In the genomic region with DNA sequence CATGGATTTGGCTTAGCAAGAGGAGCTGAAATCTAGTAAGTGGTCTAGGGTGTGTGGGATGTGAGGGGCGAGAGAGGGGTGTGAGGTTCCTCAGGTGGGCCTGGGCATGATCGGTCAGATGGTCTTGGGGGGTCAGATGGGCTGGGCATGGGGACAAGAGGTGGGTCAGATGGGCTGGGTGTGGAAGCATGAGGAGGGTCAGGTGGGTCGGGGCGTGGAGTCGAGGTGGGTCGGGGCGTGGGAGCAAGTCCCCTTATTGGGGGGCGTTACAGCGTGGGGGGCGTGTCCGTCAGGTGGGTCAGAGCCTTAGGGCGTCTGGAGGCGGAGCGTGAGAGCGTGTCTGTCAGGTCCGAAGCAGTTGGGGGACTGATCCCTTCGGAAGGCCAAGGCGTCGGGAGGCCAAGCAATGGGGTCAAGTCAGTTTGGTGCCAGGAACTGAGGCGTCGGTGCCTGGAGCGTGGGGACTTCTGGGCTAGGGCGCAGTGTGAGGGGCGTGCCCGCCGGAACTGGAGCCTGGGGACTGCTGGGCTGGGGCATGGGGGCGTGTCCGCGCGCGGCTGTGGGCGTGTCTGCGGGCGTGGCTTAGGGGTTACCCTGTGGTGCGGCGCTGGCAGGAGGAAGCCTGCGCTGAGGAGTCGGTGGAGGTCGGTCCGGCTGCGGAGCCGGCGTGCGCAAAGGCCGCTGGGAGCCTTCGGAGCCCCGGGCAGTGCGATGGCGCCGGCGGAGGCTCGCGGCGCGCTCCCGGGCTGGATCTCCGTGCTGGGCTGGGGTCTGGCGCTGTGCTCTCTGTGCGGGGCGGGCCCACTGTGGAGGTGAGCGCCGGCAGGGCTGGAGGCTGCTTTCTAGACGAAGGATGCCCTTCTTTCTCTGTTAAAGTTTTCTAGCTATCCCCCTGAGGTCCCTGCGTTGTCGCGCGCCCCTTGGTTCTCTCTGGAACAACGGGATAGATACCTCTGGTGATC, we compare ENCODE assay signal across 8 mouse cellular contexts. TPM values are rescaled to one million over a fixed set of nuclear protein-coding genes. Genes with fewer than 3 reads are reported as not detected.
DNase-seq lines count a peak whose midpoint lies in the region; ATAC-seq and TF ChIP-seq lines count a peak whose summit lies in the region.
"Not testable (repeated sequence)": the region's sequence is repeated elsewhere in the genome, so short reads cannot be mapped to it uniquely, and the experiment has no call there.

Gene Gm49721, plus strand, starts transcription at position 618 of the 962 bp plus-strand sequence.

- H3K4me2 ChIP-seq in forebrain, postnatal 0 days (ENCODE audit: low read depth) = peak within 1 kb of the TSS; percentile 65
- H3K4me2 ChIP-seq in liver, embryonic 16.5 days (ENCODE audit: low read depth, low read length) = peak within 1 kb of the TSS; percentile 70
- peak within 1 kb of the TSS; percentile 54 for H3K4me2 ChIP-seq in stomach, embryonic 15.5 days

- not testable (repeated sequence) for TF ChIP-seq POLR2A in ES-Bruce4 (IDR thresholded peaks at IDR 0.05; ENCODE audit: insufficient read depth, low read length)

- H3K27me3 ChIP-seq in ES-Bruce4 (ENCODE audit: control insufficient read depth, insufficient read depth, low read length, poor library complexity, severe bottlenecking); forebrain, postnatal 0 days (ENCODE audit: insufficient read depth, low read length); liver, embryonic 16.5 days (ENCODE audit: control insufficient read depth, insufficient read depth, low read depth, low read length); stomach, embryonic 15.5 days (replicated peaks): not testable (repeated sequence)

- peak; percentile 96 for ATAC-seq in forebrain, postnatal 0 days
- ATAC-seq in liver, embryonic 16.5 days (ENCODE audit: low read depth) = peak; percentile 99
- peak; percentile 98 for ATAC-seq in stomach, embryonic 15.5 days (ENCODE audit: insufficient read depth, low FRiP score, low read depth)

- H3K9ac ChIP-seq in ES-Bruce4 (ENCODE audit: low read depth, poor library complexity, severe bottlenecking) = peak within 1 kb of the TSS; percentile 85
- peak within 1 kb of the TSS; percentile 59 for H3K9ac ChIP-seq in forebrain, postnatal 0 days
- peak within 1 kb of the TSS; percentile 62; the same call in 1 of the 2 replicates for H3K9ac ChIP-seq in liver, embryonic 16.5 days (ENCODE audit: low read depth, low read length)
- H3K9ac ChIP-seq in stomach, embryonic 15.5 days = peak within 1 kb of the TSS; percentile 39; the same call in 1 of the 2 replicates

- not testable (repeated sequence) for H3K4me1 ChIP-seq in ES-Bruce4 (ENCODE audit: control insufficient read depth, insufficient read depth, low read length); forebrain, postnatal 0 days (ENCODE audit: insufficient read depth); liver, embryonic 16.5 days (ENCODE audit: control insufficient read depth, low read depth, low read length); stomach, embryonic 15.5 days

- TF ChIP-seq CTCF in ES-Bruce4 (IDR thresholded peaks at IDR 0.05; ENCODE audit: low read depth, low read length); forebrain, postnatal 0 days (IDR thresholded peaks at IDR 0.05; ENCODE audit: low read depth): not testable (repeated sequence)

- not testable (repeated sequence) for H3K36me3 ChIP-seq in ES-Bruce4 (ENCODE audit: control insufficient read depth, insufficient read depth, low read length, poor library complexity, severe bottlenecking); forebrain, postnatal 0 days (ENCODE audit: insufficient read depth); liver, embryonic 16.5 days (ENCODE audit: control insufficient read depth, insufficient read depth); stomach, embryonic 15.5 days

- not testable (repeated sequence) for H3K27ac ChIP-seq in ES-Bruce4 (ENCODE audit: insufficient read depth, low read length); forebrain, postnatal 0 days (ENCODE audit: low read depth, low read length); liver, embryonic 16.5 days (ENCODE audit: low read length); stomach, embryonic 15.5 days

- peak; percentile 66 for DNase-seq in cerebellum, adult 11-12 months
- peak; percentile 8 for DNase-seq in forebrain, postnatal 0 days
- DNase-seq in heart, postnatal 25 days (ENCODE audit: low spot score) = peak; percentile 74
- peak; percentile 75 to 88 for DNase-seq in kidney, postnatal 4 days
- peak; percentile 47 for DNase-seq in neural tube, embryonic 10.5 days (ENCODE audit: extremely low spot score, low spot score)

- H3K4me3 ChIP-seq in ES-Bruce4 (ENCODE audit: low read depth, low read length) = peak within 1 kb of the TSS; percentile 95
- peak within 1 kb of the TSS; percentile 39 for H3K4me3 ChIP-seq in forebrain, postnatal 0 days (ENCODE audit: low read depth, low read length)
- peak within 1 kb of the TSS; percentile 65 for H3K4me3 ChIP-seq in liver, embryonic 16.5 days (ENCODE audit: low read depth, low read length)
- H3K4me3 ChIP-seq in stomach, embryonic 15.5 days (replicated peaks) = peak within 1 kb of the TSS; percentile 57

- WGBS in forebrain, postnatal 0 days = 3% methylated on average over 42 of the region's 68 CpGs
- WGBS in liver, embryonic 16.5 days (ENCODE audit: insufficient replicate concordance) = under 1% methylated on average over 32 of the region's 68 CpGs
- WGBS in stomach, embryonic 15.5 days = 2% methylated on average over 51 of the region's 68 CpGs

- not testable (repeated sequence) for H3K9me3 ChIP-seq in ES-Bruce4 (replicated peaks; ENCODE audit: control insufficient read depth, insufficient read depth, low read length, poor library complexity, severe bottlenecking); forebrain, postnatal 0 days (ENCODE audit: low read length); liver, embryonic 16.5 days (replicated peaks; ENCODE audit: control insufficient read depth, low read length); stomach, embryonic 15.5 days

- intact Hi-C loops in heart, postnatal 25 days (cut with DNase I) = not testable (repeated sequence)

- not testable (repeated sequence) for TF ChIP-seq EP300 in ES-Bruce4 (IDR thresholded peaks at IDR 0.05; ENCODE audit: insufficient read depth, low read depth, low read length)

RNA-seq across cellular contexts. Expression of gene Gm49721, which starts in this region (rescaled TPM):
- polyA plus RNA-seq in ES-Bruce4 (2011; ENCODE audit: insufficient read depth, insufficient read length, low read depth, missing spikeins) = not detected in 2 replicates
- total RNA-seq in forebrain, postnatal 0 days (2014; rRNA removed) = 0.19 and 2.7 TPM in 2 replicates
- polyA plus RNA-seq in forebrain, postnatal 0 days (2015; fragmentation: Nextera tagmentation; extraction: Ambion mirVana) = 0.13 and 0.44 TPM in 2 replicates
- not detected for total RNA-seq in heart, postnatal 25 days (2021)
- polyA plus RNA-seq in liver, embryonic 16.5 days (2015; fragmentation: Nextera tagmentation; extraction: Ambion mirVana) = not detected in 2 replicates
- 0.19 and 0.24 TPM in 2 replicates for polyA plus RNA-seq in stomach, embryonic 15.5 days (2015; fragmentation: Nextera tagmentation; extraction: Ambion mirVana)

Comparison
In these comparisons a context has a peak if more than half of its experiments do, and no peak if none do; other contexts are left out.
1. Peak in DNase-seq in heart, postnatal 25 days; RNA of the gene not detected or under 1 TPM.
2. Peak in ATAC-seq, H3K4me3 ChIP-seq, H3K9ac ChIP-seq and H3K4me2 ChIP-seq in liver, embryonic 16.5 days; RNA of the gene not detected or under 1 TPM.
3. Peak in ATAC-seq, H3K4me3 ChIP-seq, H3K9ac ChIP-seq and H3K4me2 ChIP-seq in stomach, embryonic 15.5 days; RNA of the gene not detected or under 1 TPM.
4. H3K4me3 ChIP-seq: peak in every context shown above with its lines; median percentile 95 in ES-Bruce4; 65 in liver, embryonic 16.5 days; 57 in stomach, embryonic 15.5 days; 39 in forebrain, postnatal 0 days.
5. DNase-seq: peak in every context shown above with its lines; median percentile 82 in kidney, postnatal 4 days; 74 in heart, postnatal 25 days; 66 in cerebellum, adult 11-12 months; 47 in neural tube, embryonic 10.5 days; 8 in forebrain, postnatal 0 days.